Comparison of ENCODE assay signal across 8 mouse cellular contexts in genomic region chr13:97845148-97845547, GRCm38 (mm10).
"Had no signal": no experiment of that assay in that cellular context is flagged by ENCODE, and none has a peak within 500 bp of the region (broad histone marks: within the 10 kb centered on the region; RNA-seq: fewer than 3 reads in every experiment).

No protein-coding gene starts in this region.

- ATAC-seq: liver, embryonic 12.5 days; midbrain, embryonic 13.5 days had no signal

- DNase-seq: kidney, postnatal 25 days; layer of hippocampus, adult 9-11 months; liver; lung, adult 2 months; lung, postnatal 14 days; thymus, postnatal 25 days had no signal
